Mouse (Mus musculus) retina, embryonic 14.5 days (tissue): ENCODE measurements around the gene Fam110a.

Source experiments
- DNase-seq: peaks from one replicate; pipeline ENCODE4 v3.0.0-alpha.2; 2015; ENCODE audit warnings: low spot score

The Fam110a gene

GRCm38 (mm10) chr2:151937893-151938292 lies 42.1 kb downstream of the Fam110a start:
- no peak for DNase-seq

DNA sequence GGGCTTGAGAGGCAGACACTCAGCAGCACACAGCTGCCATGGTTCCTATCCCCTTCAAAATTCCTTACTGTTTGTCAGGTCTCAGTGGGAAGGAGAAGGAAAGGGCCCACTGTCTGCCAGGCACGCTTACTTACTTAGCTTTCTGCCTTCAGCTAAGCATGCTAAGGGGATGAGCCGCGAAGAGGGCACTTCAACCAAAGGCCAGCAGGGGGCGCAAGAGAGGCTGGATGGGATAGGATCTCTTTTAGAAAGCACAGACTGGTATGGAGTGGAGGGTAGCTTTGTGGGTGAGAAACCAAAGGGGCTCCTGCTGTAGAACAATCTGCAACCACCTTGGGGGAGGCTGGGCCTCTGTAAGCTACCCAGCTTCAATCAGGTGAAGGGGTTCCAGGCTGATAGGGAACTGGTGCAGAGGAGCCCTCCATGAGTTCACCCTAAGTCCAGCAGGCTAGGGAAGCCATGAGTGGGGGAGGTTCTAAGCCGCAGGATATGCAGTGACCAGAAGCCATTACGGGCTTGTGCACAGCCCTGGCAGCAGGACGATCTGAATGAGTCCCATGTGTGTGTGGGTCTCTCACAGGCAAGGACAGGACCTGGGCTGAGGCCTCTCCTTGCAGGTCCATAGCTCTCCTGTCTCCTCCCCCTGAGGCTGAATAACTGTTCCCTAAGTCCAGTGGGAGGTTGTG lies 49.5 kb downstream of the Fam110a start:
- DNase-seq = peak; percentile 92

DNA sequence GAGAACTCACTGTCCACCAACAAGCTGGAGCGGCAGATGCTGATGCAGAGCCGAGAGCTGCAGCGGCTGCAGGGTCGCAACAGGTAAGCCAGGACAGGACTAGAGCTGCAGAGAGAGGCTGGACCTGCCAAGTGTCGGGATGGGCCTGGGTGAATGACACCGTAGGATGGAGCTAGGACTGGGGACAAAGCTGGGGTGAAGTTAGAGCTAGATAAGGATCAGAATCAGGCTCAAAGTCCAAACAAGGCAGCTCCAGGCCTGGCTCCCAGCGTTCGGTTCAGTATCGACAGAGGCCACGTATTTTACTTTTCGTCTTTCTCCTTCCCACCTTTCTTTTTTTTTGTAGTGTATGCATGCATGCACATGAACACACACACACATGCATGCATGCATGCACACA lies 52.9 kb downstream of the Fam110a start:
- DNase-seq = no peak

DNA sequence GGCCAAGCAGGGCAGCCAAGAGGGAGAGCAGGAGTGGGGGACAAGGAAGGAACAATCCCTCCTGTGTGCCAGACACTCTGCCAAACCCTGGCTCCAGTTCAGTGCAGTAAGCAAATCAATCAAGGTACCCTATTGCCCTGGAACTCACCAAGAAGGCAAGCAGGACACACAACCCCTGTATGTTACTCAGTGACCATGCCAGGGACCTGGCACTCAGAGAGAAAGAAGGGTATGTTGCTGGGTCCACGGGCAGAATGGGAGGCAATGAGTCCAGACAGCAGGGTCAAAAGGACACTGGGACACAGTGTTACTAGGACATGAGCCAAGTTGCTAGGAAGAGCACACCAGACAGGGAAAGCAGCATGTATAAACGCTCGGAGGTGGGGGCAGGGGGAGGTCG lies 54.3 kb downstream of the Fam110a start:
- no peak for DNase-seq

DNA sequence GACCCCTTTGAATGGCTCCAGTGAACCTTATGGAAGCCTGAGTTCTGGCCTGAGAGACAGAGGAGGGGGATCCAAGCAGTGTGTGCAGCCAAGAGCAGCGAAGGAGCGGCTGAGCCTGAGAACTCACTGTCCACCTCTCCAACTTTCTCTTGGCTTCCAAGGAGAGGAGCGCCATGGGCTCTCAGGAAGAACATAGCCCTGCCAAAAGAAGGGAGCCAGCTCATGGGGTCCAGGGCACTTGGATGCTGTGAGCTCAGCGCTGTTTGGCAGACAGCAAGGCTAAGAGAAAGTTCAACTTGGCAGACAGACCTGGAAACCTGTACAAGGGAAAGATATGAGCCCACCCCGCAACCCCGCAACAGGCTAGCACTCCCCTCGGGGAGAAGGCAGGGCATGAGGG lies 55.7 kb downstream of the Fam110a start:
- no peak for DNase-seq

DNA sequence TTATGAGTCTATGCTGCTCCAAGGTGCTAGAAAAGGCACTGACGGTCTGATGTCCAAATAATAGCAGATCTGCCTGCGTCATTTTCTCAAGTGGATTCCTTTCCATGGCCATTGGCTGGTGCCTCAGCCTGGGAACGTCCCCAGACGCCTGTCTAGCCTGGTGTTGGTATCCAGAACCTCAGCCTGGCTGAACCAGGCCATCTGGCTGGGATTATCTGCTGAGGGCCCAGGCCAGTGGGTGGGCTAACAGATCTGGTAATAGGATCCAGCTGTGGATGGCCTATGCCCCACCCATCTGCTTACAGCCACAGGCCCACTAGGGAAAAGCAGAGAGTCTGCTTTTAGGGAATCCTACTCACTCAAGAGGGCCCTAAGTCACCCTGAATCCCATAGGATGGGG lies 58.4 kb downstream of the Fam110a start:
- peak; percentile 38 for DNase-seq

GRCm38 (mm10) chr2:151921068-151921467 lies 59.0 kb downstream of the Fam110a start:
- DNase-seq = no peak
